Mouse (Mus musculus) G1E (cell line): Measurements from ENCODE around the gene Ppp2r5b. TPM values are rescaled to one million over a fixed set of nuclear protein-coding genes. Genes with fewer than 3 reads are reported as not detected.

ENCODE experiments used
- ATAC-seq: 2 replicates; pipeline ENCODE4 v1.8.0; 2016; ENCODE audit warnings: mild to moderate bottlenecking; ENCODE audit not compliant: insufficient number of reproducible peaks, poor library complexity, low FRiP score, severe bottlenecking; ENCODE audit errors: extremely low read depth
- DNase-seq: peaks from one replicate; pipeline ENCODE4 v3.0.0; 2012; ENCODE audit warnings: low spot score
- H3K27me3 ChIP-seq: 2 replicates; pipeline ENCODE4 v1.6.1; 2012; ENCODE audit warnings: mild to moderate bottlenecking, low read length, inconsistent platforms; ENCODE audit not compliant: insufficient read depth
- H3K36me3 ChIP-seq: replicated peaks from 2 replicates; pipeline ENCODE3; 2012; ENCODE audit warnings: mild to moderate bottlenecking, inconsistent platforms
- H3K4me1 ChIP-seq: 2 replicates; pipeline ENCODE4 v1.6.1; 2012; ENCODE audit warnings: low read depth, low read length, inconsistent platforms, mixed read lengths; ENCODE audit not compliant: insufficient read depth
- H3K4me3 ChIP-seq: 2 replicates; pipeline ENCODE4 v1.5.1; 2012; ENCODE audit warnings: low read depth, mild to moderate bottlenecking, inconsistent platforms, low read length, moderate library complexity, mixed read lengths
- H3K9me3 ChIP-seq: replicated peaks from 2 replicates; pipeline ENCODE4 v1.6.1; 2012; ENCODE audit warnings: inconsistent platforms
- CTCF ChIP-seq: IDR thresholded peaks from 2 replicates; pipeline ENCODE4 v1.5.1; 2012; ENCODE audit warnings: low read depth, low read length, inconsistent platforms, mixed read lengths
- GATA1 ChIP-seq: IDR thresholded peaks from 2 replicates; pipeline ENCODE4 v1.6.1; 2012; ENCODE audit warnings: borderline replicate concordance, low read length, inconsistent platforms, mixed read lengths
- GATA2 ChIP-seq: IDR thresholded peaks from 2 replicates; pipeline ENCODE4 v1.6.1; 2012; ENCODE audit warnings: low read depth, low read length, inconsistent platforms, borderline replicate concordance
- POLR2AphosphoS5 ChIP-seq: IDR thresholded peaks from 2 replicates; pipeline ENCODE4 v1.6.1; 2012; ENCODE audit warnings: low read depth, low read length, inconsistent platforms; ENCODE audit not compliant: insufficient replicate concordance
- TAL1 ChIP-seq: conservative IDR thresholded peaks from 2 replicates; pipeline ENCODE4 v1.6.1; 2012; ENCODE audit warnings: low read depth, low read length, inconsistent platforms, mixed read lengths
- polyA plus RNA-seq: library from polyadenylated mRNA; stranded (reverse); fragments of >175 nt; gene quantifications from 2 replicates; pipeline ENCODE4 v1.2.3, GENCODE M21; 2012
- total RNA-seq, 2 experiments: library from RNA; stranded (forward) in 1 of 2; stranded (reverse) in 1 of 2; fragments of 200-1000 nt in 1 of 2; fragments of >200 nt in 1 of 2; fragmentation: Nextera tagmentation in 1 of 2; gene quantifications; 2 replicates each; pipeline ENCODE4 v1.2.3; 2014 to 2017

Gene Ppp2r5b
- total and polyA plus RNA-seq, 3 experiments: 6.0 to 9.0 (median 7.1) TPM

- no peaks in the 10 kb centered on the region for H3K9me3 ChIP-seq
- no peak for TF ChIP-seq TAL1
- ATAC-seq: no peak
Measured at GRCm38 (mm10) chr19:6273998-6274608, 38.4 kb upstream of the Ppp2r5b start.

GRCm38 (mm10) chr19:6273592-6273991 lies 37.9 kb upstream of the Ppp2r5b start:
- ATAC-seq (no peak), DNase-seq (no peak)
- peaks cover 19% of the 10 kb centered on the region for H3K36me3 ChIP-seq
- H3K27me3 ChIP-seq: no peaks in the 10 kb centered on the region
- TF ChIP-seq POLR2AphosphoS5 (no peak), GATA2 (no peak), GATA1 (no peak), TAL1 (no peak), CTCF (no peak)
- H3K4me3 ChIP-seq: no peak overlapping the region
- H3K9me3 ChIP-seq: no peaks in the 10 kb centered on the region
- H3K4me1 ChIP-seq: peaks cover 47% of the 10 kb centered on the region

More at GRCm38 (mm10) chr19:6273998-6274608, 38.4 kb upstream of the Ppp2r5b start:
- Histone ChIP-seq H3K4me1 (peaks cover 52% of the 10 kb centered on the region), H3K36me3 (peaks cover 24% of the 10 kb centered on the region), H3K27me3 (no peaks in the 10 kb centered on the region), H3K4me3 (no peak overlapping the region)
- no peak for DNase-seq

- Histone ChIP-seq H3K36me3 (peaks cover 14% of the 10 kb centered on the region), H3K4me1 (peaks cover 45% of the 10 kb centered on the region), H3K27me3 (peaks cover 2% of the 10 kb centered on the region), H3K4me3 (no peak overlapping the region), H3K9me3 (no peaks in the 10 kb centered on the region)
- no peak for TF ChIP-seq CTCF
- no peak for TF ChIP-seq GATA2
- TF ChIP-seq TAL1: no peak
- no peak for TF ChIP-seq POLR2AphosphoS5
- TF ChIP-seq GATA1: no peak
- ATAC-seq (no peak), DNase-seq (no peak)
Measured at GRCm38 (mm10) chr19:6272738-6273137, 37.1 kb upstream of the Ppp2r5b start.

- H3K4me1 ChIP-seq: peaks cover 44% of the 10 kb centered on the region
- H3K4me3 ChIP-seq: no peak overlapping the region
- DNase-seq: no peak
- TF ChIP-seq POLR2AphosphoS5 (no peak), GATA1 (no peak), CTCF (no peak)
- no peaks in the 10 kb centered on the region for H3K9me3 ChIP-seq
- ATAC-seq: no peak
- peaks cover 14% of the 10 kb centered on the region for H3K36me3 ChIP-seq
- H3K27me3 ChIP-seq: peaks cover 9% of the 10 kb centered on the region
Measured at GRCm38 (mm10) chr19:6272053-6272452, 36.4 kb upstream of the Ppp2r5b start.

- H3K27me3 ChIP-seq: peaks cover 11% of the 10 kb centered on the region
- no peaks in the 10 kb centered on the region for H3K9me3 ChIP-seq
- peaks cover 41% of the 10 kb centered on the region for H3K4me1 ChIP-seq
- no peak for TF ChIP-seq POLR2AphosphoS5
- TF ChIP-seq GATA1: no peak
- no peak for TF ChIP-seq TAL1
- no peak for TF ChIP-seq GATA2
- TF ChIP-seq CTCF: no peak
- peaks cover 14% of the 10 kb centered on the region for H3K36me3 ChIP-seq
- DNase-seq: no peak
- ATAC-seq: no peak
- H3K4me3 ChIP-seq: no peak overlapping the region
Measured at GRCm38 (mm10) chr19:6271206-6271605, 35.5 kb upstream of the Ppp2r5b start.

GRCm38 (mm10) chr19:6270661-6271060 lies 35.0 kb upstream of the Ppp2r5b start:
- DNase-seq (no peak), ATAC-seq (no peak)
- Histone ChIP-seq H3K4me1 (peaks cover 36% of the 10 kb centered on the region), H3K9me3 (no peaks in the 10 kb centered on the region), H3K4me3 (no peak overlapping the region), H3K27me3 (peaks cover 11% of the 10 kb centered on the region), H3K36me3 (peaks cover 14% of the 10 kb centered on the region)
- no peak for TF ChIP-seq CTCF
- TF ChIP-seq GATA2: no peak
- TF ChIP-seq GATA1: no peak

- DNase-seq (no peak), ATAC-seq (no peak)
- no peak for TF ChIP-seq CTCF
- TF ChIP-seq GATA2: no peak
- TF ChIP-seq POLR2AphosphoS5: no peak
- TF ChIP-seq TAL1: no peak
- TF ChIP-seq GATA1: no peak
- Histone ChIP-seq H3K36me3 (peaks cover 14% of the 10 kb centered on the region), H3K9me3 (no peaks in the 10 kb centered on the region), H3K4me3 (no peak overlapping the region), H3K4me1 (peaks cover 28% of the 10 kb centered on the region), H3K27me3 (peaks cover 13% of the 10 kb centered on the region)
Measured at GRCm38 (mm10) chr19:6269798-6270475, 34.3 kb upstream of the Ppp2r5b start.
